27 mouse cellular contexts compared by ENCODE assay signal in genomic region chrX:116855785-116856184, GRCm38 (mm10).
"Had no signal": no experiment of that assay in that cellular context is flagged by ENCODE, and none has a peak within 500 bp of the region (broad histone marks: within the 10 kb centered on the region; RNA-seq: fewer than 3 reads in every experiment).

No protein-coding gene starts in this region.

- ATAC-seq: forebrain, embryonic 13.5 days; forebrain, embryonic 14.5 days; forebrain, embryonic 15.5 days; forebrain, embryonic 16.5 days; forebrain, postnatal 0 days had no signal

- H3K9ac ChIP-seq: embryonic facial prominence, embryonic 12.5 days; embryonic facial prominence, embryonic 13.5 days; embryonic facial prominence, embryonic 15.5 days; forebrain, embryonic 12.5 days; forebrain, embryonic 13.5 days; forebrain, embryonic 15.5 days; forebrain, postnatal 0 days had no signal

- H3K4me1 ChIP-seq: embryonic facial prominence, embryonic 10.5 days; embryonic facial prominence, embryonic 12.5 days; embryonic facial prominence, embryonic 13.5 days; embryonic facial prominence, embryonic 15.5 days; forebrain, embryonic 10.5 days; forebrain, embryonic 12.5 days; forebrain, embryonic 13.5 days; forebrain, embryonic 15.5 days had no signal

- DNase-seq: cerebellum, adult 9-10 months; cerebellum, adult 9-11 months; cerebellum, postnatal 10 days; cerebellum, postnatal 14 days; cerebellum, postnatal 25 days; cerebellum, postnatal 36 days; embryo, embryonic 11 days; forebrain, postnatal 0 days; gastrocnemius, adult 2 months; gastrocnemius, postnatal 10 days; gastrocnemius, postnatal 14 days; gastrocnemius, postnatal 25 days; gastrocnemius, postnatal 36 days; heart, adult 11 months; heart, adult 18-20 months; heart, adult 2 months had no signal

- H3K27me3 ChIP-seq: embryonic facial prominence, embryonic 12.5 days; embryonic facial prominence, embryonic 13.5 days; embryonic facial prominence, embryonic 15.5 days; forebrain, embryonic 12.5 days; forebrain, embryonic 13.5 days; forebrain, embryonic 15.5 days had no signal

- H3K27ac ChIP-seq: embryonic facial prominence, embryonic 10.5 days; embryonic facial prominence, embryonic 12.5 days; embryonic facial prominence, embryonic 13.5 days; embryonic facial prominence, embryonic 15.5 days; forebrain, embryonic 10.5 days; forebrain, embryonic 12.5 days; forebrain, embryonic 13.5 days; forebrain, embryonic 15.5 days; gastrocnemius, adult 2 months; heart, adult 2 months had no signal

- H3K4me2 ChIP-seq: embryonic facial prominence, embryonic 12.5 days; embryonic facial prominence, embryonic 13.5 days; embryonic facial prominence, embryonic 15.5 days; forebrain, embryonic 12.5 days; forebrain, embryonic 13.5 days; forebrain, embryonic 15.5 days had no signal

- H3K9me3 ChIP-seq: embryonic facial prominence, embryonic 10.5 days; embryonic facial prominence, embryonic 12.5 days; embryonic facial prominence, embryonic 13.5 days; embryonic facial prominence, embryonic 15.5 days; forebrain, embryonic 10.5 days; forebrain, embryonic 12.5 days; forebrain, embryonic 13.5 days; forebrain, embryonic 15.5 days had no signal

- H3K4me3 ChIP-seq: embryonic facial prominence, embryonic 10.5 days; embryonic facial prominence, embryonic 12.5 days; embryonic facial prominence, embryonic 13.5 days; embryonic facial prominence, embryonic 15.5 days; erythroblast, embryonic 14.5 days; forebrain, embryonic 10.5 days; forebrain, embryonic 12.5 days; forebrain, embryonic 13.5 days; forebrain, embryonic 15.5 days; gastrocnemius, adult 2 months; heart, adult 2 months had no signal

- H3K36me3 ChIP-seq: embryonic facial prominence, embryonic 10.5 days; embryonic facial prominence, embryonic 12.5 days; embryonic facial prominence, embryonic 13.5 days; embryonic facial prominence, embryonic 15.5 days; forebrain, embryonic 10.5 days; forebrain, embryonic 12.5 days; forebrain, embryonic 15.5 days had no signal
